Mouse (Mus musculus) urinary bladder, adult 18-20 months (tissue): ENCODE results near the gene Fbxw8.
A peak's percentile ranks its signal among the peaks of the same experiment; 100 is the strongest.

ENCODE experiments used
- DNase-seq, 2 experiments: peaks; one replicate each; pipeline ENCODE4 v3.0.0; 2022; ENCODE audit warnings: low spot score in 2 of 2, mixed read lengths in 2 of 2

Gene Fbxw8

DNA sequence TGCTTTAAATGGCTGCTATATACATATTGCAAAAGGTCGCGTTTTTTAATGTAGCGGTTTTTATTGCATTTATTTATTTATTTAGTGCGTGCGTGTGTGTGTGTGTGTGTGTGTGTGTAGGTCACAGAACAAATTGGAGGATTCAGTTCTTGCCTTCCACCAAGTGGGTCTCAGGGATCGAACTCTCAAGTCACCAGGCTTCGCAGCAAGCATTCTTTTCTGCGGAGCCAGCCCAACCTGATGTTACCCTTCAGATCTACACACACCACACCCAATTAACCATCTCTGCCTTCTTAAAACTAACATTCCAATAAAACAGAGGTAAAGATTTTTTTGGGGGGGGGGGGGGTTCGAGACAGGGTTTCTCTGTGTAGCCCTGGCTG, 292 bp upstream of the Fbxw8 start:
- no peak for DNase-seq

DNA sequence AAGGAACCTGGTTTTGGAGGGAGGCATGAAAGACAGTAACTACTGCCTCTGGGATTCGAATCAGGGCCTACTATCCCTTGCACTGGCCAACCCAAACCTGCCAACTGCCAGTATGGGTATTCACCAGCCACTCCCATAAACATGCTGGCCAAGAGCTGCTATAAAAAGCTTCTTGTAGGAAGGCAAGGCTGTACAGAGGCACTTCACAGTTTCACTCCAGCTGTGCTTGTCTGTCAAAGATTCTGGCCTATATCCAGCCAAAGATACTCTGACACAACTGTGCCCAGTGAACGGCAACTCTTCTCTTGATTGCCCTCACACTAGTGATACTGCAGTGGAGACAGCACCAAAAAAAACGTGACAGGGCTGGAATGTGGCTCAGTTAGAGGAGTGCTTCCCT, 5.6 kb downstream of the Fbxw8 start:
- no peak for DNase-seq

DNA sequence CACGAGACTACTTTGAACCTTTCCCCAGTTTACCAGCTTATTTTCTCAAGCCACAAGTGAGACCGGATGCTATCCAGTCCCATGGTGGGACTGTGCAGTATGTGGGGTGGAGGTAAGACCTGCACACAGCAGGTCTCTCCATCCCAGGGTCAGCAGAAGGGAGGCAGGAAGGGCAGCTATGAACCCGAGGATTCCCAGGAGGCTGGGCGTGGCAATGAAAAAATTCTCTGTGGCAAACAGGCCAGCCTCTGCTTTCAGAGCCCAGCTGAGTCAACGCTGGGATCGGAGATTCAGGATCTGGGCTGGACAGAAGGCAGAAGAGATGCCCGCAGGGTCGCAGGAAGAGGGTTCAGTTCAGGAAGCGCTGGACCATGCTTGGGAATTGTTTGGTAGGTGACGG, 8.0 kb downstream of the Fbxw8 start:
- DNase-seq = no peak

DNA sequence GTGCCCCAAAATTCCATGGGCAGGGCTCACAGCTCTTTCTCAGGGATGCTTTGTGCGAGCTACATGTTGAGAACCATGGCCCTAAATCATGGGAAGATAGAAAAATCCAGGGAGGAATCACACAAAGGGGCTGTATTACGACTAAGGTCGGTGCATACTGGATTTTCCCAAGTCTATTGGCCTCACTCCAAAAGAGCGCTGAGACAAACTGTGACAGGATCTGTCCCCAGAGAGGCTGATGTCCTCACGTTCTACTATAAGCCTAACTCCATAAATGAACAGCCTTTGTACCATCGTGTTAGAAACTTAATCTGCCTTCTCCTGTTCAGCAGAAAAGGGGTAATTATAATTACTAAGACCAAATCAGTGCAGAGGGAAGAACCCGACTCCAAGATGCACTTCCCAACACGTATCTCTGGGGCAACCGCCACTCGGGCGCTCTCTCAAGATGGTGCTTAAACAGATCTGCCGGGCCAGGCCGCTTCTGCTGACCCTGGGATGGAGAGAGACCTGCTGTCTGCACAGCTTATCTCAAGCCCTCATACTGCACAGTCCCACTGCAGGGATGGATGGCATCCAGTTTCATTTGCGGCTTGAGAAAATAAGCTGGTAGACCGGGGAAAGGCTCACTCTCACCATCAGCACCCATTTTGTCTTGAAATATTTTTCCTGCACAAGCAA, 9.1 kb downstream of the Fbxw8 start:
- no peak for DNase-seq

DNA sequence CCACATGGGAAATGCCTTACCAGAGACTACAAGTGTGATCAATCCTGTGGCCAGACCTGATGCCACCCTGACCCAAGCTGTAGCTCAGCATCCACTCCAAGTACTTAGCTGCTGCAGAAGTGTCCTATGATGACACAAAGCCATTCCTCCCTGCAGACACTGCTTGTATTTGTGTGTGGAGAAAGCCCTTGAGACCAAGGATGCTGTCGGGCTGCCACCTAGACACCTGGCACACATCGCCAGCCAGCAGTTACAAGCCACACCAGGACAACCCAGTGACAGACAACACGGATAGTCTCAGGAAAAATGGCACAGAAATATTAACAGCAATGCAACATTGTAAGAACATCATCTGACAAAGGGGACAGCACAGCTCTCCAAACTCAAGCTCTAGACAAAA, 9.8 kb downstream of the Fbxw8 start:
- no peak for DNase-seq

DNA sequence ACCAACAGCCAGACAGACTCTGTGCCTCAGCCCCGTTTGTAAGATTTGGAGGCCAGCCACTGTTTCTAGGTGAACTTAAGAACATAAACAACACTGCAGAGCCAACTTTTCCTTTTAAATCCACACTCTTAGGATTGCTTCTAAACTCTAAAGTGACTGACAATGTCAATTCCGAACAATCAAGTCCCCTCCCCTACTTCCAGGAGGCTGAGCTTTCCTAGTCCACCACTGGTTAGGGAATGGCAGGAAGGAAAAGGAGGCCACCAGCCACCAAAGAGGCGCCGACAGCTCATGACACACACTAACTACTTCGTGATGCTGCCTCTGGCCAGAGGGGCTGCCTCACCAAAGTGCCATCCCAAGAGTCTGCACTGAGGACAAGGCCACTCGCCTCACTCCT, 10.5 kb downstream of the Fbxw8 start:
- no peak for DNase-seq

DNA sequence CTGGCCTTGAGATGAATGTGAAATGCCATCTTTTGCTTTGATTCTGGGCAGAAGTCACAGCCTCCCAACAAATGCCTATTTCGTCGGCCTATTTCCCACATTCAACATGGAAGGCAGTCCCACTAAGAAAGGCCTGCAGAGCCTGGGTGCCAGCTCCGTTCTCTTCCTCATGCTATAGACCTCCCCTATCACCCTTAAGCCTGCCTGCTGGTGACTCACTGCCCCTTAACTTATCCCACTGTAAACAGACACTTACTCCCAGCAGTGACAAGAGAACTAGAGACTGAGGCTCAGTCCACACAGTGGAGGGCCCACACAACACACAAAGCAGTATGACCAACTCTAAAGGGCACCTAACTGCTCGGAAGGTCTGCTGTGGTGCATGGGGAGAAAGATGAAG, 10.9 kb downstream of the Fbxw8 start:
- no peak for DNase-seq

DNA sequence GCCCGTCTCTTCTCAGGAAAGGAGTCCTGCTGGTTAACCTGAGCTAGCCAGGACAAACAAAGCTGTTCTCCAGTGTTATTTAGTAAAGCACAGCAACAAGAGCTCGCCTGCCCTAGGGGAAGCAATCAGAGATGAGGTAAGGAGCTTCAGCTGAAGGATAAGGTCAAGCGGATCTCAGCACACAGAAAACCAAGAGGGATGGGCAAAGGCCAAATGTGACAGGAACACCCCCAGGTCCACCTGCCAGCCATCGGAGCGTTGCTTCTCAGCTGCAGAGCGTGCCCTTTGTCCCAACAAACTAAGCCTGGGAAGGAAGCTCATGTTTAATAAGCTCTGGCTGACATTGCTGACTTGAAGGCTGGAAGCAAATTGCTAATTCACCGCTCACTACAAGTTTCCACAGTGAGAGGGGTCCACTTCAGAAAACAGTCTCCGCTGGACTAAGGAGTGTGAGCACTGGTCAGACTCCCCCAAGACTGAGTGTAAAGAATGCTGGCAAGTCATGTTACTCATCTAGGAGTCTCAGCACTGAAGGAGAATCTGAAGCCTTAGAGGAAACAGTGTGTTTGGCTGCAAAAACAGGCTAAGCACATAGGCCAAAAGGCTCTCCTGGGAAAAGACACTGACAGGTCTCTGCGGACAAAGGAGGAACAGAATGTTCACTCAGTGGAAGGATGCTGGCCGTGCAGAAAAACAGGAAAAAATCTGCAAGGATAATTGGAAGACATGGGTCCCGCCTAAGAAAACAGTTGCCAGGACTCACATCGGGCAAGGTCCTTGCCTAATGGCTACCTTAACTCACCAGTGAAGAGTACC, 11.8 kb downstream of the Fbxw8 start:
- peak in 1 of 2 experiments; percentile 20 for DNase-seq

DNA sequence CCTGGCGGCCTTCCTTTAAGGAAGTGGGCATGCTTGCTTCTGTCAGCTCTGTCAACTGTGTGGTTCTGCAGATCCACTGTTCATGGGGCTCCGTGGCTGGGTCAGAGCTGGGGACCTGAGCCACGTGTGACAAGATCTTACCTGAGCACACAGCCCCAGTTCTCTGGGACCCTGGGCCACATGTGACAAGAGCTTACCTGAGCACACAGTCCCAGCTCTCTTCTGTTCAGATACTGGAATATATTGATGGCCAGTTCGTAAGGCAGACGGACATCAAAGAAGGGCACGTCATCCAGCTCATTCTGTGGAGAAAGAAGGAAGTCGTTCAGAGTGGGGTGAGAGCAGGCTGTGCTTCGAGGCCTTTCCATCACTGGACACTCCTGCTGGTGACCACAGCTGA, 12.8 kb downstream of the Fbxw8 start:
- DNase-seq = no peak

DNA sequence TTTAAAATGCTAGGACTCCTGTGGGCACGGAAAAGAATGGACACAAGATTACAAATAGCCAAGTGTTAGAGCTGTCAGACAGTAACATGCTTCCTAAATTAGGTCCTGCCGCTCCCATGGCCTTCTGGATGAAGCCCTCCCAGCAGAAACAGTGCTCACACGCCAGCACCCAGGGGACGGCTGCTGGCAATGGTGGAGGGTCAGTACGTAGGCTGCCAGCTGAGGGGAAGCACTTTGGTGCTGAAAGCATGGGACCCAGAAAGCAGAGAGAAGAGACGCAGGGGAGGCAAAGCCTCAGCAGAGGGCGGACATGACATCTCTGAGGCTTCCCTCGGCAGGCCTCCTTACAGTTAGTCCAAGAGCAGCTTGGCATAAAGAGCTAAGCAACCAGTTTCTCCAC, 15.6 kb downstream of the Fbxw8 start:
- DNase-seq = no peak

DNA sequence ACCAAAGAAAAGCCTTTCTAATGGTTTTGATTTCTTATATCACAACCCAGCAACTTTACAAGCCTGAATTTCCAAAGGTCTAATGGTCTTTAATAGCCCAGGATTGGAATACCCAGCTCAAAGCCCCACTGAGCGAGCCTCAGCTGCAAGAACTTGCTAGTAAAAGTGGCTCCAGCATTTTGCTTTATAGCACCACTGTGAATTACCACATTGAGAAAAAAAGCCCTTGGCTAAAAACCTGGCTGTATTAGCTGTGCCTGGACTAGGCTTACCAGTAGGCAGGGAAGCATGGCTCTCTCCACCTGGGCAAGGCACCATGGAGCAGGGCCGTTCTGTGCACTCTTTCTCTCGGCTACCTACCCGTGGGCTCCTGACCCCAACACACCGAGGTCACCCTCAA, 18.9 kb downstream of the Fbxw8 start:
- DNase-seq = no peak

DNA sequence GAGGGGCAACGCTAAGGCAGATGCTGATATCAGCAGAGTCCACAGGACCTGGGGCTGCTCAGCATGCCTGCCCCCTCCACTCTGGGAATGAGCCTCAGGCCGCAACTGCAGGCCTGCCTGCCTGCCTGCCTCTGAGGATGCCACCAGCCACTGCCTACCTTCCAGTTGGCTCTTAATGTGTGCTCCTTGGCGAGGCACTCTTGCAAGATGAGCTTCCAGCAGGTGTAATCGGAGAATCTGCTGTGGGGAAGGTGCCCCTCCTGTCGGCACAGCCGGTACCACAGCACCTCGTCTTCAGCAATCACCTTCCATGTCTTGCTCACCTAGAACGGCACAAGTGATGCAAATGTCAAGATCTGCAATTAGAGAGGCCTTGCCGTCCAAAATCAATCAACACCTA, 26.6 kb downstream of the Fbxw8 start:
- DNase-seq = no peak

DNA sequence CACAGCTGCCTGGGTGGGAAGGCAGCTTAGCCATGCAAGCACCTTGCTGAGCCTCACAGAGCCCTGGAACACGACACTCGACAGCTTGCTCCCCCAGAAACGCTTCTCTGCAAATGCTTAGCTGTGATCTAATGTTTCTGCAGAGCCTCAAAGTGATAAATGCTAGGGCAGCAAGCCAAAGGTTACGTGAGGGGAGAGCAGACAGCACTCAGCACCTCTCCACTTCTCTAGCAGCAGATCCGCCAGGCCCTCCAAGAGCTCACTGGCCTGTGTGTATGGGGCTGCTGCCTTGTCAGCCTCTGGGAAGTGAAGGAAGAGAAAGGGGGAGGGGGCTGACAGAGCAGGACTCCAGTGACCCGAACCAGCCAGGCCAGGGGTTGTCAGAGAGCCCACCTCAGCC, 27.1 kb downstream of the Fbxw8 start:
- no peak for DNase-seq

DNA sequence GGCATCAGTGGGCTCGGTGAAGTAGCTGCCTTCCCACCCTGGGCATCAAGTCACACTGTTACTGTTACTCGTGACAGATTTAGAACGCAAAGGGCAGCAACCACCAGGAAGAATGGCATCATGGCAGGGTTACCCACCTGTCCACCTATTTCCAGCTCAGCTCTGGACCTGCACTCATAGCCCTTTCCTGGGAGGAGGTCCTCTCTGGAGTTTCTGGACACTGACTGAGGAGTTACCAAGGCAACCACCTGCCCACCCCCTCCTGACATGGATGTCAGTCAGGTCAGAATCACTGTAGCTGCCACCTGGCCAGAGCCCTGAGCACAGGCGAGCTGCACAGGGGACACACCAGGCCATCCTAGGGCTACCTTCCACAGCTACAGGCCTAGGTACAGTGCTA, 28.6 kb downstream of the Fbxw8 start:
- no peak for DNase-seq

DNA sequence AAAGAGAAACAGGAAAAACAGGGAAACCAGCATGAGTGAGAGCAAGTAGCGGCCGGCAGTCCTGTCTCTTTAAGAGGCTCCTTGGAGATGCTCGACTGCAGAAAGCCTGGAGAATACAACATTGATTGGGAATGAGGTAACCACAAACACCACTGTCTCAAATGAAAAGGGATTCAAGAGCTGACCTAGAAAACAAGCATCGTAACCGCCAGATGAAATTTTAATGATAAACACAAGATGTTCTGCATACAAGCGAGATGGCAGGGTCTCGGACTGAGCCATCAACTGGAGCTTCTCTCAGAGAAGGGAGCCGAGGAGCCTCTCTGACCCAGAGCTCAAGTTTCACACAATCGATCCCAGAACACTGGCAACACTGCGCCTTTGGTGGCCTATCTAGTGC, 32.2 kb downstream of the Fbxw8 start:
- no peak for DNase-seq

DNA sequence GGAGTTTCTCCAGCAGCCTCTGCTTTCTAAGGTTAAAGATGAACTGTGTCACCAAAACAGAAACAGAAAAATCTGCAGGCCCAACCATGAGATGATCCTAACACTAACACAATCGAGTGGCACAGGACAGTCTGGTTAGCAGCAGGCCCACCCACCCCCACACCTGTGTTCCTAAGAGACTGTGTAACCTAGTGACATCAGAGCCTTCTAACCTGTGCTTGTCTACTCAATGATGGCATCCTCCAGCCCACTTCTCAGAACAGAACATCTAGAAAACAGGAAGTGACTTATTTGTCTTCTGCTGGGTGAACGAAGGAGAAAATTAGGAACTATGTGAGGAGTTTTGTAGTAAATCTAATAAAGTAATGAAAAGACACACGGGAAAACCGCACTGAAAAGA, 33.3 kb downstream of the Fbxw8 start:
- no peak for DNase-seq

DNA sequence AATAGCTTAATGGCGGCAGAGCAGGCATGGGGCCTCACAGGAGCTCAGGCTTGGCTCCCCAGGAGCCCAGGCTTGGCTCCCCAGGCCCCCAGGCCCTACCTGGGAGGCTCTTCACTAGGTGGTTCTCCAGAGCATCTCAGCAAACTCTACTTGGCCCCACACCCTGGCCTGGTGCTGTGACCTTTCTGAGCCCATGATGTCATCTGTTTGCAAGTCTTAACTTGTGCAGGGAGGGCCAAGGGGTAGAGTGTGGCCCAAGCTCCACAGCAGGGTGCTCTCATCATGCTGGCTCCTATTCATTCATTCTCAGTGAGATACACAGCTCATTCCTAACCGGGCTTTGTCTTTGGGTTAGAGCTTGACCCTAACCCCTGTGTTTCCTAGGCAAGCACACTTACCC, 34.6 kb downstream of the Fbxw8 start:
- no peak for DNase-seq

DNA sequence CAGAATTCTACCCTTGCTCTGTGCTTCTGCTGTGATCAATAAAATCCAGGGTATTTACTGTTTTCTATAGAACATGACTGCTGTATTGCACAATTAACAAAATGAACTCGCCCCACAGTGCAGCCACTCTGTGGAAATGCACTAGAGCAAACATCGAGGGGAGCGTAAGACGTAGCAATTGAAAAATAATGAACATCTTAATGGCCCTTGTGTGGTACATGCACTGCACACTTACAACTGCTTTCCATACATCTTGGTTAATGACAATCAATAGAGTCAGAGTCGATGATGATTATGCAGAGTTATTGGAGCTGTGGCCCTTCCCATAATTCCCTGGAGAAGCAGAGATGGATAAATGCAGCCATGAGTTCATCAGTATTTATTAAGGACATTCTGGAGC, 36.3 kb downstream of the Fbxw8 start:
- no peak for DNase-seq

DNA sequence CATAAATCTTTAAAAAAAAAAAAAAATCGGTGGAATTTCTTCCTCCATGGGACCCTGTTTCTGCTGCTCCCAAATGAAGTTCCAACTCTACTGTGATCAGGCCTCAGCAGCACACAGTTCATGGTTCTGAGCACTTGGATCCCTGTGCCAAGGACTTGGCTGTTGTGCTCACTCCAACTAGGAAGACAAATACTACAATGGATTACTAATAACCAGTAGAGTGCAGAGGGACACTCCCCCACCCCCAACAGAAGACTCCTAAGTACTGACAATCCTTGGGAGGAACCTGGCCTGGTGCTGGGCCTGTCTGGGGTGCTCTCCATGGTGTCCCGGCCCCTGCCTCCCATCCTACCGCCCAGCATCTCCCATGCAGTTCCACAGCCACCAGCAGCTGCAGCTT, 36.9 kb downstream of the Fbxw8 start:
- no peak for DNase-seq

DNA sequence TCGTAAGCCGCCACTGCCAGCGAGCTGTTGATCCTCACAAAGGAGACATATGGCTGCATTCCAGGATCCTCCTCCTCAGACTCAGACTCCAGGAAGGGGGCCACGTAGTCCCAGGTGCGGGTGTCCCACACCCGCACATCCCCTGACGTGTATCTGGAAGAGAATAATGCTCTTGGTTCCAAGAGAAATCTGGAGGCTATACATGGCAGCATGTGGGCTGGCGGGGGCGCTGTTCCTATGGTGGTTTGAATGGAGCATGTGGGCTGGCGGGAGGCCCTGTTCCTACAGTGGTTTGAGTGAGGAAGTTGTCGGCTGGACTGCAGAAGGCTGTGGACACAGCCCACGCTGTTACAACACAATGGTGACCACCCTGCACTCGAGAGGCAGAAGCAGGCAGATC, 41.6 kb downstream of the Fbxw8 start:
- no peak for DNase-seq

DNA sequence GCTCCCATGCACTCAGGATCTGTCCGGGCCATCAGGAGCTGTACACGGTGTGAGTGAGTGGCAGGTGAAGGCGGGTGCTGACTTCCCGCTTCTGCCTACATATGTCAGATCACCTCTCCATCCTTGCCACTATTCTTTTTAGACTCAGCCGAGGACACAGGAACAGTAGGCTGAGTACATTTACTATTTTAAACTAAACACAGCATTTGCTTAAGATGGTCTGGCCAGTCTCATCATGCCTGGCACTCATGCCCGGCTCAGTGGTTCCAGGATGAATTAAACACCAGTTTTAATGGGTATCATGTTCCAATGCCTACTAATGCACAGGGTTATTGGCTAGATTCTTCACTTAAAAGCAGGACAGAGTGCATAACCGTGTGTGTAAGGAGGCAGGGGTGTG, 42.2 kb downstream of the Fbxw8 start:
- DNase-seq = no peak

DNA sequence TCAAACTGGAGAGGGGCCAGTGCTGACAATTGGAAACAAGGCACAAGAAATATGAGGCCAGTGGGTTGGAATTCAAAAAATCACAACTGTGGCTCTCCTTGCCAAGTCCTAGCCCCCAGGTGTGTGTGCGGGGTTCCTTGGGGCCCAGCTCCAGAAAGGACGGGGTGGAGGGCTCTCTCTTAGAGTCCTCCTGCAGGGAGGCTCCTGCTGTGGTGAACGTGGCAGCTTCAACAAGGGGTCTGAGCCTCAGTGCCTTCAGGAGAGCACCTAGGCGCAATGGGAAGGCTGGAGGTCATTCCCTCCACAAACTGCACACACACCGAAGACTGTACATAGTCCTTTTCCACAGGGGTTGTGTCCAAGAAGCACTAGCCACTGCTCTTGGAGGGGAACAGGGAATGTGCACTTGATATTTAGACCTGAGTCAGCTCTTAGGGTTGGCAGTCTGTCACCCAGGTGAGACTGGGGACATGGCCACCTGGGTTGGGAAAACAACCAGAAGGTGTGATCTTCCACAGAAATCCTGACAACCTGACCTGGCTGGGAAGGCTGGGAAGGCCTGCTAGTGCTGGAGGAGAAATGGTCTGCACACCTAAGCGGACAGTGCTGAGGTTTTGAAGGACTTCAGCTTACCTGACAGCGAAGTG, 46.3 kb downstream of the Fbxw8 start:
- DNase-seq = no peak

DNA sequence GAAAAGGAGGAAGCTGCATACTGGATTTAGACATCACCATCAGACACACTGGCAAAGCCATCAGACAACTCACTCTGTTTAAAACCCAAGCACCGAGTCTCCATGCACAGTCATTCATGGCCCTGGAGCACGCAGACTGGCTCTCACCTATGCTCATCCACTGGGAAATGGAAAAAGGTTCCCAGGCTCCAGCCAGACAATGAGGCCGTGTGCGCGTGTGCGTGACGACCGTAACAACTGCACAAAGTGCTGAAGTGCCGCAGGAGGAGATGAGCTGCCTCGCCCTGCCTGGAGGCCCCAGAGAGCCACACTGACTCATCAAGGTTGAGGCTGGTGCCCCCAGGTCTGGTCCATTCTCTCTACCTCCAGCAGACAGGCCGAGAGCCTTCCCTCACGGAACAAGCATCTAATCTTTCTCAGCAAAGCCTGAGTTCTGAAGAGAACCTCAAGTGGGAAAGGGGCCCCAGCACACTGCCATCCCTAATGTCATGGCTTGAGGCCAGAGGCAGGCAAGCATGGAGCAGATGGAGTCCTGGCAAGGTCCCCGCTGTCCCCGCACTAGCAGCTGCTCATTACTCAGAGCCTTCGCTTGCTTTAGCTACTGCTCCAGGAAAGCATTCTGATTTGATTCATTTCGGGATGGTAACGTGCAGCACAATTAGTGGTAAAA, 47.0 kb downstream of the Fbxw8 start:
- no peak for DNase-seq
